Mouse (Mus musculus) bone marrow macrophage, adult 2 months (primary cell): ENCODE data around the gene Tmem131. TPM values are rescaled to one million over a fixed set of nuclear protein-coding genes. Genes with fewer than 3 reads are reported as not detected.

Experiments
- H3K27ac ChIP-seq: 2 replicates; pipeline ENCODE4 v1.5.1; 2012; ENCODE audit warnings: low read depth, low read length; ENCODE audit not compliant: insufficient read depth
- H3K4me1 ChIP-seq: 2 replicates; pipeline ENCODE4 v1.6.1; 2012; ENCODE audit warnings: low read length; ENCODE audit not compliant: control insufficient read depth, insufficient read depth
- H3K4me3 ChIP-seq: 2 replicates; pipeline ENCODE4 v1.5.1; 2012; ENCODE audit warnings: mild to moderate bottlenecking, low read length, moderate library complexity; ENCODE audit not compliant: insufficient read depth
- CTCF ChIP-seq: IDR thresholded peaks from 2 replicates; pipeline ENCODE4 v1.5.1; 2012; ENCODE audit warnings: low read depth, mild to moderate bottlenecking, low read length, moderate library complexity
- POLR2A ChIP-seq: IDR thresholded peaks from 2 replicates; pipeline ENCODE4 v1.6.1; 2012; ENCODE audit warnings: mild to moderate bottlenecking, low read depth, low read length, borderline replicate concordance
- polyA plus RNA-seq: library from polyadenylated mRNA; stranded (reverse); fragments of >200 nt; gene quantifications from 2 replicates; pipeline ENCODE4 v1.2.4, GENCODE M21; 2012; ENCODE audit not compliant: missing spikeins, insufficient read depth, insufficient read length

The Tmem131 gene
- polyA plus RNA-seq, 1 experiment: 38.3 TPM

DNA sequence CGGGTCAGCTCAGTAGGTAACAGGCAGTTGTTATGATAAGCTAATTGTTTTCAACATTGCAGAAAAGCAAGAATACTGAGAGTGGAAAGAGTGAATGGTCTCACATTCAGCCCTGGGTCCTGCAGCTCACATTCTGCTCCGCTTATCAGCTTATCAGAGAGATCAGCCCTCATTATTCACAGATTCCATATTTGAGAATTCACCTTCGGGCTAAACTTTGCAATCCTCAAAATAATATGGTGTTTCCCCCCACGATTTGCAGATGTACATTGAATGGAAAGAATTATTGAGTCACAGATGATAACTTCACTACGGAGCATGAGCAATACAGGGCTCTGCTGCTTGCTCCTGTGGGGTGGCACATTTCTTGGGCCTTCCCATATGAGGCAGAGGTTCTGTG, 174.7 kb downstream of the Tmem131 start:
- no peak for TF ChIP-seq POLR2A
- no peak for TF ChIP-seq CTCF
- H3K4me1 ChIP-seq: no peaks in the 10 kb centered on the region; the same call in 1 of the 2 replicates
- H3K27ac ChIP-seq: no peak overlapping the region

DNA sequence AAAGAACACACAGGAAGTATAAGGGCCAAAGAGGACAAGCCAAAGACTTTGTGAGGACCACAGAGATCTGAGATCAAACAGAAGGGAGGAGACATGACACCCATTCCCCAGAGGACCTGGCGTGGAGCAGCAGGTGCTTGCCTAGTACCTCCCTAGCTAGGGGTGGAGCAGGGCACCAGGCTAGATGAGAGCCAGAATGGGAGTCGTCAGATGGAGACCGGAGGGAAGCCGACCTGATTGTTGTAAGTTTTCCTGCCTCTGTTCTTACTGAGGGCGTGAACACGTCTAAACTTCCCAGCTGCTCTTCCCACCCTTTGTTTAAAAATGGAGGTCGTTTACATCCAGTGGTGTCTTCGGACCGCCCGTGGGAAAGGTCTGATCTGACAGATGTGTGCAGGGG, 176.1 kb downstream of the Tmem131 start:
- no peak for TF ChIP-seq POLR2A
- no peak for TF ChIP-seq CTCF
- Histone ChIP-seq H3K4me3 (no peak overlapping the region), H3K27ac (no peak overlapping the region), H3K4me1 (no peaks in the 10 kb centered on the region)

More for the DNA sequence above, 174.7 kb downstream of the Tmem131 start:
- no peak overlapping the region for H3K4me3 ChIP-seq

DNA sequence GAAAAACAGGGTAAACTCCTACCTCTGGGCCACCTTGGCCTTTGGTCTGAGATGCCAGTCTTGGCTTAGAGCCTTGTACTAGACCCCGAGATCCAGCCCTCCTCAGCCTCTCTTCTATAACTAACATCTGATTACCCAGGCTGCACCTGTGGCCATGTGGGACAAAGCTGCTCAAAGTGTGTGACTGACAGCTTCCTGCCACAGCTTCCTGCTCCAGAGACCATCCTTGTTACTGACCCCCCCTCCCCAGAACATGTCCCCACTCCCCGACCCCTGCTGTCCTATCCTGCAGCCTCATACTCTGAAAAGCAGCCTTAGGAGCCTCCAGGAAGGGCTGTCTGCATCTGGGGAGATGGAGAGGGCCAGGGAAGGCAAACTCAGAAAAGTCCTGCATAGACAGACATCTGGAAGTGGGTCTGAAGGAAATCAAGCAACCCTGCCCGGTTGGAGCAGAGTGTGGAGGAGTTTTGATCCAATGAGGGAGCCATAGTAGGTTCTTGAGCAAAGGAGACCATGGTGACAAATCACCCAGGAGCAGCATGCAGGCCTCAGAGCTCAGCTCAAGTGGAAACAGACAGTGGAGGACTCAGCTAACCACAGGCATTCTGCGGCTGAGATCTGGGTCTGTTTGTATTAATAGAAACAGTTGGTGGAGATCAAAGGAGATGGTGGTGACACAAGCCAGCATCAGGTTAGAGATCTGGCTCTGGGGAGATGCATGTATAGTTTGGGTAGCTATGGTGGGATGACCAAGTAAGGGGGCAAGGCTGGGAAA, 176.8 kb downstream of the Tmem131 start:
- no peaks in the 10 kb centered on the region for H3K4me1 ChIP-seq
- H3K27ac ChIP-seq: no peak overlapping the region
- H3K4me3 ChIP-seq: no peak overlapping the region
- TF ChIP-seq POLR2A (no peak), CTCF (no peak)

DNA sequence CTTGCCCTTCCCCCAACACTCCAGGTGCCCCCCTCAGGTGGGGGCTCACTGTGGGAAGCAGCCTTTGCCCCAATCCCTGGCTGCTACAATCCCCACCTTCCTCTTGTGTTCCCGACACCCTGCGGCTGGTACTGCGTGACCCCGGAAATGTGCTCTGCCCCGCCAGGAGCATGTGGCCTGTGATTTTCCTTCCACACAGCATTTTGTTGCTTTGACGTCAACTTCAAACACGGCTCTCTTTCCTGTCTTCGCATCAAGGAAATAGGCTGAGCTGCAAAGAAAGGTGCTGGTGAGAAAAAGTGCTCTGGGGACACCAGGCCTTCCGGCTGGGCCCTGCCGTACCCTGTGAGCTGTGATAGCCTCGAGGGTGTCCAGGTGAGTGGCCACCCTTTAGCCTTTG, 181.9 kb downstream of the Tmem131 start, which contains the start of gene Zap70:
Gene Zap70, plus strand, starts transcription at position 231 of the 400 bp plus-strand sequence.
- Histone ChIP-seq H3K27ac (no peak within 1 kb of the TSS), H3K4me1 (no peaks in the 10 kb centered on the region)

DNA sequence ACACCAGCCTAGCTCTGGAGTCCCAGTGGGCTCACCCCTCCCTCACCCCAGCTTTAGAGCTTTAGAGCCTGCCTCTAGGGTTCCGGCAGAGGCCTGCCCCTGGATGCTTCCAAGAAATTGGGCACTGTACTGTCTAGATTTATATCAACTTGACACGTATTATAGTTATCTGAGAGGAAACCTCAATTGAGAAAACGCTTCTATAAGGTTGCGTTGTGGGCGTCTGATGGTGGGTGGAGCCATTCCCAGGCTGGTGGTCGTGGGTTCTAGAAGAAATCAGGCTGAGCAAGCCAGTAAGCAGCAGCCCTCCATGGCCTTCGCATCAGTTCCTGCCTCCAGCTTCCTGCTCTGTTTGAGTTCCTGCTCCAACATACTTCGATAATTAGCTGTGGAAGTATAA, 182.4 kb downstream of the Tmem131 start:
- H3K27ac ChIP-seq: no peak overlapping the region
- no peaks in the 10 kb centered on the region for H3K4me1 ChIP-seq
- TF ChIP-seq CTCF (no peak), POLR2A (no peak)
- no peak overlapping the region for H3K4me3 ChIP-seq

More for the DNA sequence above, 181.9 kb downstream of the Tmem131 start, which contains the start of gene Zap70:
- no peak within 1 kb of the TSS for H3K4me3 ChIP-seq
- no peak for TF ChIP-seq CTCF
- TF ChIP-seq POLR2A: no peak

DNA sequence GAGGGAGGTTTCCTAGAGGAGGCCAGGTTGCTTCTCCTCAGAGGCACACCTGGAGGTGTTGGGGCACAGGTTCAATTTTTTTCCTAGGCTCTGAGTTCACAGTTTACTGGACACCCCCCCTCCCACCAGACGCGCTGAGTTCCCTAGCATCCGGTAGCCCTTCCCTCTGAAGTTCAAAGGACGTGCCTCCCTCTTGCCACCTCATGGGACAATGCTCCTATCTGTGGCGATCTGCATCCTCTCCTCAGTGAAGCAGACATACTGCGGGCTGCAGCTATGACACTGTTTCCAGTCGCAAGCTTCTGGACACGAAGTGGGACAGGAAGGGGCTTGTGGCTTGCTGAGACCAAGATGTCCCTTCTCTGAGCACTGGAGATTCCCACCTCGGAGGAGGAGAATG, 183.1 kb downstream of the Tmem131 start:
- TF ChIP-seq CTCF (no peak), POLR2A (no peak)
- no peak overlapping the region for H3K4me3 ChIP-seq

DNA sequence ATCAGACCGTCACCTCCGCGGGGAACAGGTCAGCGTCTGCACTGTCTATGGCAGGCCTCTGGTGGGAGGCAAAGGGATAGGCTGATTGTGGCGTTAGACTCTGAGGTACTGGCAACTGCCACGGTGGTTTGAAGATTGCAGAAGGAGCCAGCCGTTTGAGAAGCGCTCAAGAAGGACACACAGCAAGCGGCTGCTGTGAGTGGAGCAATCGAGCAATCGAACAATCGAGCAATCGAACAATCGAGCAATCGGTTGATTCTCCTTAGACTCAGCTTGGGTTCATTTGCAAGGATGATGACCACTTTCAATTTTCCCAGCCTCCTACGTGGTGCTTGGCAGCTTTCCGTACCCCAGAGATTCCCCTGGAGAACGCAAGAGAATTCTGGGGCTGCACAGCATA, 184.4 kb downstream of the Tmem131 start:
- Histone ChIP-seq H3K4me1 (peaks cover 5% of the 10 kb centered on the region), H3K4me3 (no peak overlapping the region), H3K27ac (no peak overlapping the region)
- no peak for TF ChIP-seq CTCF
- TF ChIP-seq POLR2A: no peak

More for the DNA sequence above, 183.1 kb downstream of the Tmem131 start:
- Histone ChIP-seq H3K4me1 (no peaks in the 10 kb centered on the region), H3K27ac (no peak overlapping the region)

DNA sequence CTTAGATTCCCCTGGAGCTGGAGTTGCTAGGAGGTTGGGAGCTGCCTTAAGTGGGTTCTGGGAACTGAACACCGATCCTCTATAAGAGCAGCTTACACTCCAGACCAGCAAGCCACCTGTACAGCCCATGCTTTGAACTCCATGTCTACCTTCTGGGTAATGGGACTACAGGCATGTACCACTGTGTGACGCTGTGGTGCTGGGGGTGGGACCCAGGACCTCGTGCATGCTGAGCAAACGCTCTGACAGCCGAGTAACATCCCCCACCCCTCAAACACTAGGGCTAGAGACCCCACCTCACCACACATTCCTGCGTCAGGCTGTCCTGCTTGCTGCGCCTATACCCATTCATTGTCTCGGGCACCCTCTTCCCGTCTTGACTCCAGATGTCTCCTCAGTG, 184.9 kb downstream of the Tmem131 start:
- Histone ChIP-seq H3K27ac (no peak overlapping the region), H3K4me1 (peaks cover 10% of the 10 kb centered on the region), H3K4me3 (no peak overlapping the region)
- TF ChIP-seq POLR2A (no peak), CTCF (no peak)

DNA sequence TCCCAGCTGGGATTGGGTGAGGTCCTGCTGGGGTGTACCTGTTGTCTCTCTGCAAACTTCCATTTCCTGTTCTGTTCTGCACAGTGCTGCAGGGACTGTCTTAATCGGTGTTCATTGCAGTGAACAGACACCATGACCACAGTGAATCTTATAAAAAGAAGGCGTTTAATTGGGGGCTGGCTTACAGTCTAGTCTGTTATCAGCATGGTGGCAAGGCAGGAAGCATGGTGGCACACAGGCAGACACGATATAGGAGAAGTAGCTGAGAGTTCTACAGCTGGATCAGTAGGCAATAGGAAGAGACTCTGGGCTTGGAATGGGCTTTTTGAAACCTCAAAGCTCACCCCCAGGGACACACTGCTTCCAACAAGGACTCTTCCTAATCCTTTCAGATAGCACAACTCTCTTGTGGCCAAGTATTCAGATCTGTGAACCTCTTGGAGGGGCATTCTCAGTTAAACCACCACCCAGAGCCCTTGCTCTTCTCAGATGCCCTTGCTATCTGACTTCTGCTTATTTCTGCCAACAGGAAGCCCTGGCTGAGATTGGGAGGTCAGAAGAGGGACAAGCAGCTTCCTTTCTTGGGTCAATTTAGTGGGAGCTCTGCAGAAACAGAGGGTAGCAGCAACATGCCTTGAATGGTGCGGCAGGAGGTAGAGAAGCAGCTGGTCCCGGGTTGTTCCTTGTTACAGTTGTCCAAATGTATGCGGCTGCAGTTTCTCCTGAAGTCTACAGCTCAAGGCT, 189.4 kb downstream of the Tmem131 start:
- Histone ChIP-seq H3K4me1 (peaks cover 13% of the 10 kb centered on the region), H3K27ac (peak overlapping the region; percentile 61), H3K4me3 (no peak overlapping the region)
- TF ChIP-seq POLR2A (no peak), CTCF (no peak)

DNA sequence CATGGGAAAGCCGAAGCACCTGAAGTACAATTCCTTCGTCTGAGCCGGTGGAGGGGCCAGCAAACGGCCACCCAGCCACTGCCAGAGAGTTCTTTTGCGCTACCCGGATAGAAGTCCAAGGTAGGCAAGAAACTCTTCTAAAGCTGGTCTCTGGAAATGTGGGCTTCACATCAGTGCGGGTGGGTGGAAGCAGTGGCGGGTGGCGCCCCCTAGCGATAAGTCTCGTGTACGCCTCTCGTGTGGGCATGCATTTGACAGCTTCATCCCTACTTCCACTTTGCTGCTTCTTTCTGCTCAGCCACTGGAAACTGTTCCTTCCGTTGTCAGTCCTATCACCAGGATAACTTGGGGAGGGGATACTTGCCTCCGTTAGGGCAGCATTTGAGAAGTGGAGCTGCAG, 197.0 kb downstream of the Tmem131 start:
- TF ChIP-seq CTCF: peak; percentile 71
- TF ChIP-seq POLR2A: no peak
- Histone ChIP-seq H3K27ac (no peak overlapping the region), H3K4me1 (no peaks in the 10 kb centered on the region), H3K4me3 (no peak overlapping the region)
